ENCODE assay signal across 30 mouse cellular contexts in the genomic region with DNA sequence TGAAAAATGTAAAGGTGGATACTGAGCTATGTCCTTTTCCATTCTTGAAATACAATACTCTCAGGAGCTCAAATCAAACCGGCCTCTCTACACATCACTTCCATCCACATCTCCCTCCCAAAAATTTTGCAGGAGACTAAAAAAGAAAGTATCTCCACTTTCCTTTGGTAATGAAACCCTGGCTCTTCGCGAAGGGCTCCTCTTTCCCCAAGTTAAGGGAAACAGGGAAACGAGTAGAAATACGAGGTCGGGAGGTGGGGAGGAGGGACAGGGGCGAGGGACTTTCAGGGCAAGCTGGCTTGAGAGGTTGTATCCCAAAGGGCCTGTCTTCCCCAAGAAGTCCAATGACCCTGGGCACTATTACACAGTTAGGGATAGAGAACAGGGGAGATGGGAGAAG. TPM values are rescaled to one million over a fixed set of nuclear protein-coding genes. Genes with fewer than 3 reads are reported as not detected.
DNase-seq lines count a peak whose midpoint lies in the region; ATAC-seq and TF ChIP-seq lines count a peak whose summit lies in the region.
"Had no signal": no experiment of that assay in that cellular context is flagged by ENCODE, and none has a peak within 500 bp of the region (broad histone marks: within the 10 kb centered on the region; RNA-seq: fewer than 3 reads in every experiment).

No protein-coding gene starts in this region.

- no peak for ATAC-seq in forebrain, postnatal 0 days
- no peak for ATAC-seq in forebrain, embryonic 11.5 days (replicated peaks; ENCODE audit: low FRiP score)
- ATAC-seq in heart, embryonic 15.5 days (replicated peaks; ENCODE audit: insufficient number of reproducible peaks, insufficient read depth, low FRiP score, low read depth), result no peak
- ATAC-seq in kidney, embryonic 15.5 days (replicated peaks; ENCODE audit: low FRiP score), result no peak
- ATAC-seq: forebrain, embryonic 14.5 days; intestine, embryonic 16.5 days had no signal

- H3K4me2 ChIP-seq in forebrain, postnatal 0 days (ENCODE audit: low read depth), result no peak overlapping the region
- no peak overlapping the region for H3K4me2 ChIP-seq in forebrain, embryonic 11.5 days (ENCODE audit: low read depth, low read length, severe bottlenecking)
- H3K4me2 ChIP-seq in heart, embryonic 15.5 days, result peak overlapping the region; percentile 64
- peak overlapping the region; percentile 63 for H3K4me2 ChIP-seq in kidney, embryonic 15.5 days
- H3K4me2 ChIP-seq: hindbrain, embryonic 15.5 days; limb, embryonic 13.5 days; neural tube, embryonic 12.5 days had no signal

- H3K27me3 ChIP-seq in forebrain, postnatal 0 days (ENCODE audit: insufficient read depth, low read length), result peaks cover 81% of the 10 kb centered on the region
- H3K27me3 ChIP-seq in forebrain, embryonic 11.5 days (ENCODE audit: control insufficient read depth, insufficient read depth, low read length), result peaks cover 91% of the 10 kb centered on the region
- peaks cover 92% of the 10 kb centered on the region for H3K27me3 ChIP-seq in heart, embryonic 15.5 days
- peaks cover 80% of the 10 kb centered on the region for H3K27me3 ChIP-seq in kidney, embryonic 15.5 days
- peaks cover 4% of the 10 kb centered on the region for H3K27me3 ChIP-seq in testis, adult 2 months (ENCODE audit: control insufficient read depth, insufficient read depth, low read length)

- no peaks in the 10 kb centered on the region for H3K4me1 ChIP-seq in forebrain, postnatal 0 days (ENCODE audit: insufficient read depth)
- peaks cover 14% of the 10 kb centered on the region for H3K4me1 ChIP-seq in forebrain, embryonic 11.5 days (replicated peaks; ENCODE audit: control insufficient read depth, insufficient read depth, low read length)
- H3K4me1 ChIP-seq in heart, embryonic 15.5 days (replicated peaks), result peaks cover 31% of the 10 kb centered on the region
- peaks cover 72% of the 10 kb centered on the region for H3K4me1 ChIP-seq in kidney, embryonic 15.5 days
- peaks cover 15% of the 10 kb centered on the region for H3K4me1 ChIP-seq in testis, adult 2 months (ENCODE audit: control insufficient read depth, insufficient read depth, low read length)

- intact Hi-C loops in heart, postnatal 25 days (cut with DNase I), result loop anchor here (10.0 kb wide), 1 partner anchor 550 kb away; no protein-coding TSS in a partner anchor

- H3K27ac ChIP-seq in forebrain, postnatal 0 days (ENCODE audit: low read depth, low read length), result no peak overlapping the region
- no peak overlapping the region for H3K27ac ChIP-seq in forebrain, embryonic 11.5 days (ENCODE audit: low read depth, low read length)
- H3K27ac ChIP-seq in heart, embryonic 15.5 days, result no peak overlapping the region
- peak overlapping the region; percentile 95 for H3K27ac ChIP-seq in kidney, embryonic 15.5 days
- peak overlapping the region; percentile 23; the same call in 1 of the 2 replicates for H3K27ac ChIP-seq in testis, adult 2 months (ENCODE audit: control insufficient read depth, insufficient read depth, low read depth, low read length)
- H3K27ac ChIP-seq: hindbrain, embryonic 15.5 days; limb, embryonic 13.5 days; liver, embryonic 14.5 days; neural tube, embryonic 12.5 days had no signal

- H3K36me3 ChIP-seq in forebrain, postnatal 0 days (ENCODE audit: insufficient read depth), result no peaks in the 10 kb centered on the region
- H3K36me3 ChIP-seq in forebrain, embryonic 11.5 days (ENCODE audit: control insufficient read depth, insufficient read depth, low read length), result no peaks in the 10 kb centered on the region
- no peaks in the 10 kb centered on the region for H3K36me3 ChIP-seq in heart, embryonic 15.5 days
- H3K36me3 ChIP-seq in kidney, embryonic 15.5 days, result no peaks in the 10 kb centered on the region
- no peaks in the 10 kb centered on the region for H3K36me3 ChIP-seq in testis, adult 2 months (ENCODE audit: control insufficient read depth, insufficient read depth, low read length)
- H3K36me3 ChIP-seq: hindbrain, embryonic 15.5 days; limb, embryonic 13.5 days; neural tube, embryonic 12.5 days had no signal

- H3K4me3 ChIP-seq in forebrain, postnatal 0 days (ENCODE audit: low read depth, low read length), result no peak overlapping the region
- H3K4me3 ChIP-seq in forebrain, embryonic 11.5 days (ENCODE audit: low read depth, low read length), result no peak overlapping the region
- H3K4me3 ChIP-seq in heart, embryonic 15.5 days, result 0 out of 2 replicates have a peak overlapping the region, but pooled peaks have one; percentile 53
- peak overlapping the region; percentile 76 for H3K4me3 ChIP-seq in kidney, embryonic 15.5 days (replicated peaks)
- no peak overlapping the region for H3K4me3 ChIP-seq in testis, adult 2 months (ENCODE audit: control insufficient read depth, low read depth, low read length)
- H3K4me3 ChIP-seq: hindbrain, embryonic 15.5 days; limb, embryonic 13.5 days; neural tube, embryonic 12.5 days had no signal

- TF ChIP-seq CTCF in forebrain, postnatal 0 days (IDR thresholded peaks at IDR 0.05; ENCODE audit: low read depth), result no peak
- TF ChIP-seq CTCF in testis, adult 2 months (IDR thresholded peaks at IDR 0.05; ENCODE audit: control insufficient read depth, insufficient read depth, insufficient replicate concordance, low read depth, low read length), result no peak

- peak; percentile 10 for DNase-seq in forebrain, postnatal 0 days
- no peak for DNase-seq in forebrain, embryonic 11.5 days (ENCODE audit: low spot score)
- DNase-seq in heart, postnatal 25 days (ENCODE audit: low spot score), result no peak
- DNase-seq in kidney, adult 9 months, result no peak
- no peak for DNase-seq in testis, postnatal 14 days (ENCODE audit: low spot score)
- DNase-seq: adrenal gland, postnatal 10 days; cerebellum, adult 18-20 months; cerebellum, postnatal 14 days; gastrocnemius, postnatal 10 days; kidney, postnatal 36 days; layer of hippocampus, postnatal 36 days; lung, embryonic 14.5 days; right cerebral cortex, postnatal 14 days; thymus, adult 18-20 months; thymus, postnatal 4 days had no signal

- WGBS in forebrain, postnatal 0 days, result 3% methylated on average over 7 of the region's 7 CpGs
- WGBS in forebrain, embryonic 11.5 days, result under 1% methylated on average over 7 of the region's 7 CpGs
- 4% methylated on average over 7 of the region's 7 CpGs for WGBS in heart, embryonic 15.5 days
- WGBS in kidney, embryonic 15.5 days, result 7% methylated on average over 7 of the region's 7 CpGs

- no peaks in the 10 kb centered on the region for H3K9me3 ChIP-seq in forebrain, postnatal 0 days (ENCODE audit: low read length)
- no peaks in the 10 kb centered on the region for H3K9me3 ChIP-seq in forebrain, embryonic 11.5 days (ENCODE audit: control insufficient read depth, low read length)
- H3K9me3 ChIP-seq in heart, embryonic 15.5 days (replicated peaks), result no peaks in the 10 kb centered on the region
- no peaks in the 10 kb centered on the region for H3K9me3 ChIP-seq in kidney, embryonic 15.5 days (replicated peaks)
- H3K9me3 ChIP-seq: hindbrain, embryonic 15.5 days; limb, embryonic 13.5 days; megakaryocyte, embryonic 14.5 days; neural tube, embryonic 12.5 days had no signal

- TF ChIP-seq POLR2A in testis, adult 2 months (IDR thresholded peaks at IDR 0.05; ENCODE audit: control insufficient read depth, low read depth, low read length), result no peak

- H3K9ac ChIP-seq in forebrain, postnatal 0 days, result no peak overlapping the region
- no peak overlapping the region for H3K9ac ChIP-seq in forebrain, embryonic 11.5 days (ENCODE audit: low read length)
- no peak overlapping the region for H3K9ac ChIP-seq in heart, embryonic 15.5 days
- H3K9ac ChIP-seq in kidney, embryonic 15.5 days, result peak overlapping the region; percentile 39
- H3K9ac ChIP-seq: hindbrain, embryonic 15.5 days; limb, embryonic 13.5 days; liver, embryonic 14.5 days; lung, embryonic 14.5 days; neural tube, embryonic 12.5 days had no signal

RNA-seq across cellular contexts. Expression of a gene that starts 1.9 kb away (rescaled TPM):
- total RNA-seq in forebrain, postnatal 0 days (2014; rRNA removed), result 0.08 and 0.14 TPM in 2 replicates
- 0.19 and 0.24 TPM in 2 replicates for polyA plus RNA-seq in forebrain, postnatal 0 days (2015; fragmentation: Nextera tagmentation; extraction: Ambion mirVana)
- 0.11 and 0.15 TPM in 2 replicates for polyA plus RNA-seq in forebrain, embryonic 11.5 days (2014; fragmentation: Nextera tagmentation; extraction: Ambion mirVana)
- polyA plus RNA-seq in heart, embryonic 15.5 days (2015; fragmentation: Nextera tagmentation; extraction: Ambion mirVana), result 21.9 and 23.5 TPM in 2 replicates
- total RNA-seq in heart, postnatal 25 days (2021), result 1 to 10 TPM; 6.0 to 6.6 TPM
- 126 and 130 TPM in 2 replicates for polyA plus RNA-seq in kidney, embryonic 15.5 days (2015; fragmentation: Nextera tagmentation; extraction: Ambion mirVana)
- polyA plus RNA-seq in testis, adult 2 months (2012; rRNA removed), result 31.5 and 40.2 TPM in 2 replicates
- total RNA-seq: granulocyte monocyte progenitor cell, adult 5-6 weeks; layer of hippocampus, adult 8-10 months; layer of hippocampus, postnatal 36 days had no signal
- polyA plus RNA-seq: forebrain, embryonic 14.5 days; midbrain, embryonic 14.5 days had no signal

RNA-seq across cellular contexts. Expression of a gene that starts 32.6 kb away (rescaled TPM):
- total RNA-seq in forebrain, postnatal 0 days (2014; rRNA removed), result not detected in 2 replicates
- not detected in 2 replicates for polyA plus RNA-seq in forebrain, postnatal 0 days (2015; fragmentation: Nextera tagmentation; extraction: Ambion mirVana)
- not detected in 2 replicates for polyA plus RNA-seq in forebrain, embryonic 11.5 days (2014; fragmentation: Nextera tagmentation; extraction: Ambion mirVana)
- polyA plus RNA-seq in heart, embryonic 15.5 days (2015; fragmentation: Nextera tagmentation; extraction: Ambion mirVana), result not detected in 2 replicates
- total RNA-seq in heart, postnatal 25 days (2021), result not detected
- polyA plus RNA-seq in kidney, embryonic 15.5 days (2015; fragmentation: Nextera tagmentation; extraction: Ambion mirVana), result not detected in 2 replicates
- not detected in 2 replicates for polyA plus RNA-seq in testis, adult 2 months (2012; rRNA removed)
- total RNA-seq: adrenal gland, postnatal 10 days; gastrocnemius, postnatal 10 days; granulocyte monocyte progenitor cell, adult 5-6 weeks; layer of hippocampus, adult 8-10 months; layer of hippocampus, postnatal 36 days; left cerebral cortex, postnatal 10 days had no signal
- polyA plus RNA-seq: embryonic facial prominence, embryonic 14.5 days; forebrain, embryonic 14.5 days; hindbrain, embryonic 15.5 days; intestine, embryonic 16.5 days; limb, embryonic 13.5 days; liver, embryonic 14.5 days; lung, embryonic 14.5 days; midbrain, embryonic 14.5 days; neural tube, embryonic 12.5 days had no signal

Comparison
In these comparisons a context has a peak if more than half of its experiments do, and no peak if none do; other contexts are left out.
1. H3K27ac ChIP-seq: peak in kidney, embryonic 15.5 days (single experiment) and testis, adult 2 months (single experiment); none in forebrain, postnatal 0 days (single experiment), forebrain, embryonic 11.5 days (single experiment) and heart, embryonic 15.5 days (single experiment).
2. H3K4me2 ChIP-seq: peak in heart, embryonic 15.5 days (single experiment) and kidney, embryonic 15.5 days (single experiment); none in forebrain, postnatal 0 days (single experiment) and forebrain, embryonic 11.5 days (single experiment).
3. H3K4me3 ChIP-seq: peak in heart, embryonic 15.5 days (single experiment) and kidney, embryonic 15.5 days (single experiment); none in forebrain, postnatal 0 days (single experiment), forebrain, embryonic 11.5 days (single experiment) and testis, adult 2 months (single experiment).
4. RNA of a gene that starts 1.9 kb away (polyA plus RNA-seq): 126 to 130 TPM in kidney, embryonic 15.5 days, 31.5 to 40.2 TPM in testis, adult 2 months and 21.9 to 23.5 TPM in heart, embryonic 15.5 days; 0.19 to 0.24 TPM in forebrain, postnatal 0 days and 0.11 to 0.15 TPM in forebrain, embryonic 11.5 days; every median in the first group is over 10 times any median in the second.